20 mouse cellular contexts compared by ENCODE assay signal in the genomic region with DNA sequence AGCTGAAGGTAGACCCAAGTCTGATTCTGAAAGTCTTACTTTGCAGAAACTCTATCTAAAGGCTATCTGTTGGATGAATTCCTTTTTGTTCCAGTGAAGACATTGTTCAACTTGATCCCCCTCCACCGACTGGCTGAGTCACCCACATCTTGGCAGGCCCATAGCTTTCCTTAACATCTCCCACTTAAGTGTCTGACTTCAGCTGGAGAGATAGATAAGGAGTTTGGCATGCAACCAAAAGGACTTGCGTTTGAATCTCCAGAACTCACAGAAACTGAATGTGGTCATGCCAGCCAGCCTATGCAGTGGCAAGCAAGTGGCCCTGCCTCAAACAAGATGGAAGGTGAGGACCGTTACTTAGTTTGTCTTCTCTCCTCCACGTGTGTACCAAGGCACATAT.
DNase-seq lines count a peak whose midpoint lies in the region; ATAC-seq and TF ChIP-seq lines count a peak whose summit lies in the region.
"Had no signal": no experiment of that assay in that cellular context is flagged by ENCODE, and none has a peak within 500 bp of the region (broad histone marks: within the 10 kb centered on the region; RNA-seq: fewer than 3 reads in every experiment).

No protein-coding gene starts in this region.

- H3K9me3 ChIP-seq in MEL (replicated peaks; ENCODE audit: insufficient read depth, low read length) = no peaks in the 10 kb centered on the region
- no peaks in the 10 kb centered on the region for H3K9me3 ChIP-seq in stomach, postnatal 0 days (ENCODE audit: control insufficient read depth, low read length)
- H3K9me3 ChIP-seq: limb, embryonic 15.5 days had no signal

- no peaks in the 10 kb centered on the region for H3K36me3 ChIP-seq in MEL (ENCODE audit: control insufficient read depth in 1 of 2, insufficient read depth in 2 of 2, low read length in 2 of 2)
- H3K36me3 ChIP-seq in stomach, postnatal 0 days (ENCODE audit: control insufficient read depth, insufficient read depth, low read length) = no peaks in the 10 kb centered on the region
- H3K36me3 ChIP-seq: heart, embryonic 12.5 days; limb, embryonic 15.5 days; neural tube, embryonic 13.5 days had no signal

- H3K79me2 ChIP-seq in MEL (ENCODE audit: control insufficient read depth, insufficient read depth, low read length, poor library complexity) = no peaks in the 10 kb centered on the region

- H3K4me1 ChIP-seq in MEL (ENCODE audit: control insufficient read depth in 1 of 2, insufficient read depth in 2 of 2, low read length in 2 of 2) = no peaks in the 10 kb centered on the region
- H3K4me1 ChIP-seq in stomach, postnatal 0 days (replicated peaks; ENCODE audit: control insufficient read depth, insufficient read depth) = no peaks in the 10 kb centered on the region
- H3K4me1 ChIP-seq: neural tube, embryonic 13.5 days had no signal

- no peak for TF ChIP-seq RAD21 in MEL (IDR thresholded peaks at IDR 0.05; ENCODE audit: low read depth, low read length)

- 40% methylated on average over 4 of the region's 4 CpGs for WGBS in stomach, postnatal 0 days

- H3K27ac ChIP-seq in MEL (ENCODE audit: control insufficient read depth, low read depth, low read length) = no peak overlapping the region
- H3K27ac ChIP-seq in stomach, postnatal 0 days (replicated peaks) = no peak overlapping the region
- H3K27ac ChIP-seq: limb, embryonic 15.5 days; neural tube, embryonic 13.5 days had no signal

- no peak for TF ChIP-seq CTCF in MEL (IDR thresholded peaks at IDR 0.05 in 2 of 3, conservative IDR thresholded peaks at IDR 0.05 in 1 of 3; ENCODE audit: control insufficient read depth in 1 of 3, insufficient read depth in 1 of 3, low read depth in 2 of 3, low read length in 3 of 3, poor library complexity in 1 of 3, severe bottlenecking in 1 of 3)
- TF ChIP-seq CTCF in stomach, postnatal 0 days (IDR thresholded peaks at IDR 0.05; ENCODE audit: low read depth) = no peak

- no peak overlapping the region for H3K4me2 ChIP-seq in stomach, postnatal 0 days (replicated peaks; ENCODE audit: low read depth)
- H3K4me2 ChIP-seq: heart, embryonic 12.5 days; limb, embryonic 15.5 days; neural tube, embryonic 13.5 days had no signal

- DNase-seq in left cerebral cortex, adult 11 months (ENCODE audit: low spot score) = peak; percentile 34
- no peak for DNase-seq in left cerebral cortex, postnatal 4 days
- DNase-seq in MEL (ENCODE audit: low read depth, low spot score) = peak; percentile 2
- DNase-seq in brain, adult 2 months (ENCODE audit: low read depth, low spot score) = peak; percentile 79
- peak; percentile 32 for DNase-seq in lung, postnatal 10 days
- no peak for DNase-seq in stomach, postnatal 0 days (ENCODE audit: low spot score)
- DNase-seq: cerebellum, adult 11 months; gastrocnemius, postnatal 25 days; heart, postnatal 4 days; kidney, adult 2 months; kidney, postnatal 4 days; liver, postnatal 0 days; thymus, adult 18-20 months had no signal

- no peak overlapping the region for H3K9ac ChIP-seq in MEL (ENCODE audit: control insufficient read depth, low read depth, low read length, poor library complexity, severe bottlenecking)
- H3K9ac ChIP-seq in stomach, postnatal 0 days (ENCODE audit: low read length) = no peak overlapping the region
- H3K9ac ChIP-seq: heart, embryonic 12.5 days; limb, embryonic 15.5 days; liver, postnatal 0 days; neural tube, embryonic 13.5 days had no signal

- H3K27me3 ChIP-seq in MEL (ENCODE audit: control insufficient read depth in 1 of 2, insufficient read depth in 2 of 2, low read length in 2 of 2) = no peaks in the 10 kb centered on the region
- H3K27me3 ChIP-seq in stomach, postnatal 0 days (ENCODE audit: control insufficient read depth, insufficient read depth, low read length) = no peaks in the 10 kb centered on the region
- H3K27me3 ChIP-seq: heart, embryonic 12.5 days; limb, embryonic 15.5 days; neural tube, embryonic 13.5 days had no signal

- no peak for TF ChIP-seq EP300 in MEL (IDR thresholded peaks at IDR 0.05; ENCODE audit: low read depth in 1 of 2, low read length in 2 of 2)
- TF ChIP-seq EP300 in stomach, postnatal 0 days (optimal IDR thresholded peaks at IDR 0.05) = no peak

- no peak for TF ChIP-seq POLR2A in MEL (IDR thresholded peaks at IDR 0.05; ENCODE audit: control insufficient read depth in 1 of 2, insufficient read depth in 1 of 2, low read depth in 1 of 2, low read length in 2 of 2, poor library complexity in 1 of 2)

- ATAC-seq in stomach, postnatal 0 days (ENCODE audit: low FRiP score, low TSS enrichment) = no peak
- ATAC-seq in erythroid progenitor cell, adult 5-6 weeks (replicated peaks; ENCODE audit: low FRiP score, poor library complexity, severe bottlenecking) = no peak
- ATAC-seq: activated CD4-positive, CD25-positive, alpha-beta regulatory T cell, adult 4 months; CD4-positive, CD25-positive, alpha-beta regulatory T cell, adult 4 months; forebrain, embryonic 16.5 days; liver, postnatal 0 days had no signal

- H3K4me3 ChIP-seq in MEL (ENCODE audit: control insufficient read depth in 1 of 2, insufficient read depth in 1 of 2, low read depth in 2 of 2, low read length in 2 of 2) = no peak overlapping the region
- no peak overlapping the region for H3K4me3 ChIP-seq in stomach, postnatal 0 days (ENCODE audit: low read depth, low read length)
- H3K4me3 ChIP-seq: heart, embryonic 12.5 days; limb, embryonic 15.5 days; neural tube, embryonic 13.5 days had no signal

- intact Hi-C loops in left cerebral cortex, postnatal 4 days (cut with DNase I) = no loop called here

TF ChIP-seq in MEL, 35 proteins besides CTCF, POLR2A, EP300 and RAD21:
- no peak for TF ChIP-seq USF2 (IDR thresholded peaks at IDR 0.05; ENCODE audit: borderline replicate concordance in 1 of 2, insufficient read depth in 1 of 2, low read depth in 1 of 2, low read length in 2 of 2)
- no peak for TF ChIP-seq KAT2A (conservative IDR thresholded peaks at IDR 0.05; ENCODE audit: low read depth, low read length)
- no peak for TF ChIP-seq ZNF384 (IDR thresholded peaks at IDR 0.05; ENCODE audit: low read depth, low read length)
- TF ChIP-seq POLR2AphosphoS2 (IDR thresholded peaks at IDR 0.05; ENCODE audit: low read length) = no peak
- no peak for TF ChIP-seq MAZ (IDR thresholded peaks at IDR 0.05; ENCODE audit: low read depth, low read length)

Comparison
In these comparisons a context has a peak if more than half of its experiments do, and no peak if none do; other contexts are left out.
1. DNase-seq: peak in left cerebral cortex, adult 11 months (single experiment), MEL (single experiment), brain, adult 2 months (single experiment) and lung, postnatal 10 days (single experiment); none in left cerebral cortex, postnatal 4 days (single experiment) and stomach, postnatal 0 days (single experiment).